10 mouse cellular contexts compared by ENCODE assay signal in the genomic region with DNA sequence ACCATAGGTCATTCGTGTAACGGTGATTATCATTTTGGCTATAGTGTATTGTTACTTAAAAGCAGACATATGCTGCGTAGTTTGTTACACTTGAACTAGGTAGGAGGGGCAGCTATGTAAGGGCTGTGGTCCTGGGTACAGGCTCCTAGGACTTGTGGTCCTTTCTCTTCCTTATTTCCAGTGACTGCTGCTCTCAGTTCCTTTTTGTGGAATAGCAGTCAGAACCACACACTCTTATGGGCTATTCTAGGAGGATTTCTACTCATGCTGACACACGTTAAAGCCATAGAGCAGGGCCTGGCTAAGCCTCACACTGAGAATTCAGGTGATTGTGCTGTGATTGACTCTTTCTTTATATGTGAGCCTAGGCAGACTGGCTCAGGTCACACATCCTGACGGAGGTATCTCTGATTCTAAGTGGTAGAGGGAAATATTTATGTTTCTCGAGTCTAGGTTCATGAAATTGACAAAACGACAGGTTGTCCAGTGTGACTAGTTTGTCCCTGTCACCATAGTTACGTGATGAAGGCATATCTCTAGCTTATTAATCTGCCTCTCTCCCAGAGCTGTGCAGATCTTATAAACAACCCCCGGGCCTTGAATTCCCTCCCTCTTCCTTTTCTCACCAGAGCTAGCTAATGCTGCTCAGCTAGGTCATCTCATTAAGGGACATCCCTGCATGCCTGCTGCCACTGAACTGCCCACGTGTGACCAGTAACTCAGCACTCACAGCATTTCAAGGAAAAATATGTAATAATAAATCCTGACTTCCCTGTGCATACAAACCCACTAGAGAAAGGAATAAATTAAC.
DNase-seq lines count a peak whose midpoint lies in the region; ATAC-seq and TF ChIP-seq lines count a peak whose summit lies in the region.
"Had no signal": no experiment of that assay in that cellular context is flagged by ENCODE, and none has a peak within 500 bp of the region (broad histone marks: within the 10 kb centered on the region; RNA-seq: fewer than 3 reads in every experiment).

No protein-coding gene starts in this region.

- no peak overlapping the region for H3K27ac ChIP-seq in midbrain, embryonic 11.5 days (ENCODE audit: low read depth, low read length)
- no peak overlapping the region for H3K27ac ChIP-seq in midbrain, embryonic 10.5 days (replicated peaks)
- no peak overlapping the region for H3K27ac ChIP-seq in limb, embryonic 14.5 days (replicated peaks; ENCODE audit: low read depth, low read length)

- H3K27me3 ChIP-seq in midbrain, embryonic 11.5 days (ENCODE audit: control insufficient read depth, insufficient read depth, low read length): no peaks in the 10 kb centered on the region
- H3K27me3 ChIP-seq in midbrain, embryonic 10.5 days (ENCODE audit: low read depth, poor library complexity, severe bottlenecking): no peaks in the 10 kb centered on the region
- H3K27me3 ChIP-seq in limb, embryonic 14.5 days (ENCODE audit: control insufficient read depth, insufficient read depth, low read length): no peaks in the 10 kb centered on the region

- 82% methylated on average over 10 of the region's 10 CpGs for WGBS in midbrain, embryonic 11.5 days
- WGBS in midbrain, embryonic 10.5 days: 79% methylated on average over 10 of the region's 10 CpGs
- WGBS in limb, embryonic 14.5 days: 69% methylated on average over 10 of the region's 10 CpGs

- no peak overlapping the region for H3K4me2 ChIP-seq in midbrain, embryonic 11.5 days
- H3K4me2 ChIP-seq in limb, embryonic 14.5 days (replicated peaks; ENCODE audit: low read depth, low read length, severe bottlenecking): no peak overlapping the region

- no peak for DNase-seq in cerebellum, postnatal 4 days (ENCODE audit: low spot score in 2 of 2)
- DNase-seq in midbrain, embryonic 11.5 days (ENCODE audit: low spot score, missing footprints): no peak
- DNase-seq in midbrain, embryonic 10.5 days (ENCODE audit: low spot score): no peak
- DNase-seq in limb, embryonic 14.5 days (ENCODE audit: low spot score): no peak
- no peak for DNase-seq in kidney, adult 18-20 months
- no peak for DNase-seq in testis, postnatal 14 days (ENCODE audit: low spot score)
- DNase-seq: spleen, adult 18-20 months had no signal

- no peaks in the 10 kb centered on the region for H3K4me1 ChIP-seq in midbrain, embryonic 11.5 days (ENCODE audit: control insufficient read depth, insufficient read depth, low read length)
- H3K4me1 ChIP-seq in midbrain, embryonic 10.5 days: no peaks in the 10 kb centered on the region
- no peaks in the 10 kb centered on the region for H3K4me1 ChIP-seq in limb, embryonic 14.5 days (ENCODE audit: control insufficient read depth, insufficient read depth, low read length)

- H3K9ac ChIP-seq in midbrain, embryonic 11.5 days (ENCODE audit: low read length): no peak overlapping the region
- H3K9ac ChIP-seq in limb, embryonic 14.5 days (ENCODE audit: low read depth, low read length, severe bottlenecking): no peak overlapping the region

- TF ChIP-seq POLR2A in limb, embryonic 14.5 days (IDR thresholded peaks at IDR 0.05; ENCODE audit: borderline replicate concordance, extremely low read depth, insufficient read depth, insufficient read length): no peak

- H3K4me3 ChIP-seq in midbrain, embryonic 11.5 days (ENCODE audit: low read depth, low read length): no peak overlapping the region
- H3K4me3 ChIP-seq in midbrain, embryonic 10.5 days: no peak overlapping the region
- H3K4me3 ChIP-seq in limb, embryonic 14.5 days (replicated peaks; ENCODE audit: low read length): no peak overlapping the region
- H3K4me3 ChIP-seq: erythroblast, embryonic 14.5 days had no signal

- H3K9me3 ChIP-seq in midbrain, embryonic 11.5 days (ENCODE audit: control insufficient read depth, low read length): no peaks in the 10 kb centered on the region
- H3K9me3 ChIP-seq in midbrain, embryonic 10.5 days (replicated peaks): no peaks in the 10 kb centered on the region
- H3K9me3 ChIP-seq in limb, embryonic 14.5 days (ENCODE audit: control insufficient read depth, low read length): no peaks in the 10 kb centered on the region

- H3K36me3 ChIP-seq in midbrain, embryonic 11.5 days (ENCODE audit: control insufficient read depth, insufficient read depth, low read length): no peaks in the 10 kb centered on the region
- H3K36me3 ChIP-seq in midbrain, embryonic 10.5 days: no peaks in the 10 kb centered on the region
- 0 out of 2 replicates have a peak, but pooled peaks cover 3% of the 10 kb centered on the region for H3K36me3 ChIP-seq in limb, embryonic 14.5 days (ENCODE audit: control insufficient read depth, insufficient read depth, low read length)

- peak; percentile 57 for ATAC-seq in cerebellum, adult (ENCODE audit: insufficient number of reproducible peaks, low FRiP score, low TSS enrichment)
- peak; percentile 63 for ATAC-seq in midbrain, embryonic 11.5 days (ENCODE audit: low FRiP score)
- peak; percentile 39; the same call in 1 of the 2 replicates for ATAC-seq in limb, embryonic 14.5 days (ENCODE audit: low FRiP score, low read depth)
- ATAC-seq in erythroblast, adult 5-6 weeks (replicated peaks; ENCODE audit: low FRiP score, poor library complexity, severe bottlenecking): no peak
